Mouse (Mus musculus) E14TG2a.4 (cell line): Measurements from ENCODE around the gene Cbx1.
"Not testable (repeated sequence)": the region's sequence is repeated elsewhere in the genome, so short reads cannot be mapped to it uniquely, and the experiment has no call there.

ENCODE experiments used
- H3K27me3 ChIP-seq: 2 replicates; pipeline ENCODE4 v1.6.1; 2014; ENCODE audit warnings: low read length, control low read depth; ENCODE audit not compliant: insufficient read depth
- H3K36me3 ChIP-seq: 2 replicates; pipeline ENCODE4 v1.6.1; 2014; ENCODE audit warnings: low read length, control low read depth; ENCODE audit not compliant: insufficient read depth
- H3K4me1 ChIP-seq: replicated peaks from 2 replicates; pipeline ENCODE4 v1.6.1; 2014; ENCODE audit warnings: low read depth, low read length, control low read depth
- H3K4me3 ChIP-seq: replicated peaks from 2 replicates; pipeline ENCODE4 v1.5.1; 2014; ENCODE audit warnings: mild to moderate bottlenecking, low read length
- H3K9me3 ChIP-seq: 2 replicates; pipeline ENCODE4 v1.6.1; 2014; ENCODE audit warnings: low read length, control low read depth
- CTCF ChIP-seq: conservative IDR thresholded peaks from 2 replicates; pipeline ENCODE4 v1.5.1; 2014; ENCODE audit warnings: low read length
- NANOG ChIP-seq: IDR thresholded peaks from 2 replicates; pipeline ENCODE4 v1.6.1; 2014; ENCODE audit warnings: borderline replicate concordance, low read length, mixed read lengths
- POU5F1 ChIP-seq: IDR thresholded peaks from 2 replicates; pipeline ENCODE4 v1.6.1; 2014; ENCODE audit warnings: low read length, borderline replicate concordance

The Cbx1 gene

DNA sequence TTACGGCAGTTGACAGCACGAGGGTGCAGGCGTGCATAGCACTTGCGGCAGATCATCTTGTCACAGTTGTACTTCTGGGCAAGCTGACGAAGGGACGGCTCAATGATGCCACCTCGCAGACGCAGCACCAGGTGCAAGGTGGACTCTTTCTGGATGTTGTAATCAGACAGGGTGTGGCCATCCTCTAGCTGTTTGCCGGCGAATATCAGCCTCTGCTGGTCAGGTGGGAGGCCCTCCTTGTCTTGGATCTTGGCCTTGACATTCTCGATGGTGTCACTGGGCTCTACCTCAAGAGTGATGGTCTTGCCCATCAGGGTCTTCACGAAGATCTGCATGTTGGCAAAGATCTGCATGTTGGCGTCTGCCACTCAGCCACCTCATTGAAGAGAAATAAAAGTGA is 6.6 kb downstream of the Cbx1 start:
- H3K36me3 ChIP-seq = peaks cover 82% of the 10 kb centered on the region
- no peaks in the 10 kb centered on the region for H3K9me3 ChIP-seq
- H3K4me1 ChIP-seq = peaks cover 86% of the 10 kb centered on the region
- peak overlapping the region; percentile 64 for H3K4me3 ChIP-seq
- no peak for TF ChIP-seq POU5F1
- no peak for TF ChIP-seq CTCF
- no peak for TF ChIP-seq NANOG
- no peaks in the 10 kb centered on the region for H3K27me3 ChIP-seq

DNA sequence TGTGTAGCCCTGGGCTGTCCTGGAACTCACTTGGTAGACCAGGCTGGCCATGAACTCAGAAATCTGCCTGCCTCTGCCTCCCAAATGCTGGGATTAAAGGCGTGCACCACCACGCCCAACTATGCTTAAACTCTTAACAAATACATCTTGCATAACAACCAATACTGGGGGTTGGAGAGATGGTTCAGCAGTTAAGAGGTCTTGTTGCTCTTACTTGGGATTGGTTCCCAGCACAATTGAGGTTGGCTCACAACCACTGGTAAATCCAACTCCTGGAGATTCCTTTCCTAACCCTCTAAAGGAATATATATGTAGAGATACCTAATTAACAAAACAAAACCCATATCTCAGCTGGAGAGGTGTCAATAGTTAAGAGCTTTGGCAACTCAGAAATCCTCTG is 7.2 kb downstream of the Cbx1 start:
- H3K27me3 ChIP-seq = no peaks in the 10 kb centered on the region
- H3K36me3 ChIP-seq = peaks cover 86% of the 10 kb centered on the region
- TF ChIP-seq NANOG = peak; percentile 55; the same call in 1 of the 2 replicates
- no peak for TF ChIP-seq POU5F1
- peak overlapping the region; percentile 64; the same call in 1 of the 2 replicates for H3K4me3 ChIP-seq
- H3K9me3 ChIP-seq = no peaks in the 10 kb centered on the region
- H3K4me1 ChIP-seq = peaks cover 90% of the 10 kb centered on the region

DNA sequence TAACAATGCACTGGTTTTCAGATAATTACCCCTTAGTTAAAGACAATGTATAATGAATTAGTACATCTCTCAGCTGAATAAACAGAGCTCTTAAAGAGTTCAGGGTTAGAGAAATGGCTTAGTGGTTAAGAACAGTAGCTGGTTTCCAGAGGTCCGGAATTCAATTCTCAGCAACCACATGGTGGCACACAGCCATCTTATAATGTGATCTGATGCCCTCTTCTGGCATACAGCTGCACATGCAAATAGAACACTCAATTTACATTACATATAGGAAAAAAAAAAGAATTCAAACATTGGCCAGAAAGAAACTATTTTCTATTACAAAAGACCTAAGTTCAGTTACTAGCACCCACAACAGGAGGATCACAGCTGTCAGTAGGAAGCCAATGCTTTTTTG is 7.7 kb downstream of the Cbx1 start:
- Histone ChIP-seq H3K4me1 (peaks cover 88% of the 10 kb centered on the region), H3K27me3 (no peaks in the 10 kb centered on the region), H3K36me3 (peaks cover 86% of the 10 kb centered on the region), H3K4me3 (0 out of 2 replicates have a peak overlapping the region, but pooled peaks have one; percentile 64), H3K9me3 (no peaks in the 10 kb centered on the region)
- TF ChIP-seq NANOG (no peak), CTCF (0 out of 2 replicates have a peak, but pooled peaks have one; percentile 3)

- Histone ChIP-seq H3K9me3 (no peaks in the 10 kb centered on the region), H3K27me3 (no peaks in the 10 kb centered on the region), H3K4me1 (peaks cover 88% of the 10 kb centered on the region), H3K4me3 (no peak overlapping the region), H3K36me3 (peaks cover 88% of the 10 kb centered on the region)
- no peak for TF ChIP-seq POU5F1
- TF ChIP-seq NANOG = no peak
- TF ChIP-seq CTCF = no peak
Observed at GRCm38 (mm10) chr11:96799511-96799910, 10.6 kb downstream of the Cbx1 start.

DNA sequence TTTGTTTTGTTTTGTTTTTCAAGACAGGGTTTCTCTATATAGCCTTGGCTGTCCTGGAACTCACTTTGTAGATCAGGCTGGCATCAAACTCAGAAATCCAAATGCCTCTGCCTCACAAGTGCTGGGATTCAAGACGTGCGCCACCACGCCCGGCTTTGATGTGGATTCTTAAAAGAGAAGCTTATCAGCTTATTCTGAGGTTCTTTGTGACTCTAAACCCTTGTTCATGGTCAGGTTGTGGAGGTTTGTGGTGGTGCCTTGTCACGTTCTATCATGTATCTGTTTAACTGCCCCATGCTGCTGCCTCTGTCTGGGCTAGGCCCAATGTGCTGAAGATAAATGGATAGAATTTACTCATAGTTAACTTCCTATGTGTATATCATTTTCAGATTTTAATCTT is 16.7 kb downstream of the Cbx1 start:
- Histone ChIP-seq H3K27me3 (no peaks in the 10 kb centered on the region), H3K4me1 (peaks cover 79% of the 10 kb centered on the region), H3K9me3 (no peaks in the 10 kb centered on the region), H3K4me3 (no peak overlapping the region), H3K36me3 (peaks cover 100% of the 10 kb centered on the region)
- TF ChIP-seq CTCF (no peak), POU5F1 (no peak), NANOG (no peak)

- TF ChIP-seq NANOG = no peak
- TF ChIP-seq POU5F1 = no peak
- peak; percentile 34 for TF ChIP-seq CTCF
- Histone ChIP-seq H3K4me1 (peaks cover 67% of the 10 kb centered on the region), H3K4me3 (no peak overlapping the region), H3K9me3 (no peaks in the 10 kb centered on the region), H3K36me3 (peaks cover 100% of the 10 kb centered on the region), H3K27me3 (no peaks in the 10 kb centered on the region)
Observed at GRCm38 (mm10) chr11:96808066-96808465, 19.1 kb downstream of the Cbx1 start.

DNA sequence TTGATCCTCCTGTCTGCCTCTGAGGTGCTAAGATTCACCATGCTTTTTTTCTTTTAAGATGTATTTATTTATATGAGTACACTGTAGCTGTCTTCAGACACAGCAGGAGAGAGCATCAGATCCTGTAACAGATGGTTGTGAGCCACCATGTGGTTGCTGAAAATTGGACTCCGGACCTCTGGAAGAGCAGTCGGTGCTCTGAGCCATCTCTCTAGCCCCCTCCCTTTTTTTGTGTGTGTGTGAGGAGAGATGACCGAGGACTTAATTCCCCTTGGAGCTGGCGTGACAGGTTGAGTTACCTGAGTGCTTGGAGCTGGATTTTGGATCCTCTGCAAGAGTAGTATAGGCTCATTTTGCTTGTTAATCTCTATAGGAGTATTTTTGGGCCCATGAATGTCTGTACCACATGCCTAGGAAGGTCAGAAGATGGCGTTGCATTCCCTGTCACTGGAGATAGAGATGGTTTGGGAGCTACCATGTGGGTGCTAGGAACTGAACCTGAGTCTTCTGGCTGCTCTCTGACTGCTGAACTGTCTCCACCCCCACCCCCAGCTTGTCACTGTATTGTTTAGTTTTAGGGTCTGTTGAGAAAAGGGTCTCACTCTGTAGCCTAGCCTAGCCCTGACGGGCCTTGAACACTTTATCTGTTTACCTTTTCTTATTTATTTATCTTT is 20.8 kb downstream of the Cbx1 start:
- peaks cover 67% of the 10 kb centered on the region for H3K4me1 ChIP-seq
- H3K36me3 ChIP-seq = peaks cover 99% of the 10 kb centered on the region
- no peak for TF ChIP-seq CTCF
- no peak for TF ChIP-seq NANOG
- TF ChIP-seq POU5F1 = no peak
- no peaks in the 10 kb centered on the region for H3K27me3 ChIP-seq
- H3K9me3 ChIP-seq = no peaks in the 10 kb centered on the region
- no peak overlapping the region for H3K4me3 ChIP-seq

DNA sequence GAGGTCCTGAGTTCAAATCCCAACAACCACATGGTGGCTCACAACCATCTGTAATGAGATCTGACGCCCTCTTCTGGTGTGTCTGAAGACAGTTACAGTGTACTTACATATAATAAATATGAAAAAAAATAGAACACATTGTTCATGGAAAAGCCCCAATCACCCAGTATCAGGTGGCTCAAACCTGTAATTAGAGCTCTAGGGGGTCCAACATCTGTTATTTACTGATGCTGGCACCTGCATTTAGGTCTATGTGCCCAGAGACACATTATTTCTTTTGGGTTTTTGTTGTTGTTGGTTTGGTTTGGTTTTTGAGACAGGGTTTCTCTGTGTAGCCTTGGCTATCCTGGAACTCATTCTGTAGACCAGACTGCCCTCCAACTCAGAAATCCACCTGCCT is 22.3 kb downstream of the Cbx1 start:
- H3K9me3 ChIP-seq, H3K4me3 ChIP-seq, H3K27me3 ChIP-seq: not testable (repeated sequence)
- Histone ChIP-seq H3K4me1 (peaks cover 67% of the 10 kb centered on the region), H3K36me3 (peaks cover 99% of the 10 kb centered on the region)

- peaks cover 79% of the 10 kb centered on the region for H3K4me1 ChIP-seq
- peaks cover 99% of the 10 kb centered on the region for H3K36me3 ChIP-seq
- TF ChIP-seq CTCF (no peak), NANOG (no peak), POU5F1 (no peak)
- H3K27me3 ChIP-seq = no peaks in the 10 kb centered on the region
- no peaks in the 10 kb centered on the region for H3K9me3 ChIP-seq
- H3K4me3 ChIP-seq = no peak overlapping the region
Observed at GRCm38 (mm10) chr11:96813455-96813854, 24.5 kb downstream of the Cbx1 start.
